Mouse (Mus musculus) heart, embryonic 12.5 days (tissue): ENCODE data around the gene Tacc3. TPM values are rescaled to one million over a fixed set of nuclear protein-coding genes. Genes with fewer than 3 reads are reported as not detected.
A peak's percentile ranks its signal among the peaks of the same experiment; 100 is the strongest.

Experiments used
- ATAC-seq: fragments of 200-750 bp; cut with Nextera tagmentation; 2 replicates; pipeline ENCODE4 v1.8.0; 2017; ENCODE audit warnings: moderate TSS enrichment, moderate library complexity; ENCODE audit not compliant: insufficient number of reproducible peaks, low FRiP score
- H3K27ac ChIP-seq: fragments of 300-500 bp; sonication (generic); 2 replicates; pipeline ENCODE4 v1.5.1; 2016; ENCODE audit warnings: mild to moderate bottlenecking, moderate library complexity; ENCODE audit not compliant: poor library complexity, severe bottlenecking
- H3K27me3 ChIP-seq: fragments of 300-500 bp; sonication (generic); replicated peaks from 2 replicates; pipeline ENCODE4 v1.6.1; 2016; ENCODE audit warnings: mild to moderate bottlenecking, moderate library complexity
- H3K36me3 ChIP-seq: fragments of 300-500 bp; sonication (generic); 2 replicates; pipeline ENCODE4 v1.6.1; 2016; ENCODE audit warnings: mild to moderate bottlenecking, moderate library complexity
- H3K4me1 ChIP-seq: fragments of 300-500 bp; sonication (generic); replicated peaks from 2 replicates; pipeline ENCODE4 v1.6.1; 2016; ENCODE audit warnings: mild to moderate bottlenecking
- H3K4me2 ChIP-seq: fragments of 300-500 bp; sonication (generic); 2 replicates; pipeline ENCODE4 v1.6.1; 2016; ENCODE audit warnings: mild to moderate bottlenecking, moderate library complexity
- H3K4me3 ChIP-seq: fragments of 300-500 bp; sonication (generic); 2 replicates; pipeline ENCODE4 v1.5.1; 2016; ENCODE audit warnings: mild to moderate bottlenecking
- H3K9ac ChIP-seq: fragments of 300-500 bp; sonication (generic); 2 replicates; pipeline ENCODE4 v1.6.1; 2016; ENCODE audit warnings: mild to moderate bottlenecking, moderate library complexity
- H3K9me3 ChIP-seq: fragments of 300-500 bp; sonication (generic); replicated peaks from 2 replicates; pipeline ENCODE4 v1.6.1; 2016; ENCODE audit warnings: mild to moderate bottlenecking, moderate library complexity
- WGBS: fragments of 180-500 bp; shearing (Covaris S2); methylation state at CpG from one replicate; pipeline ENCODE4 v1.1.7; 2016; 5-methylcytosine and 5-hydroxymethylcytosine counted together
- polyA plus RNA-seq: library from polyadenylated mRNA; unstranded; fragments of >200 nt; fragmentation: Nextera tagmentation; extraction: Ambion mirVana; gene quantifications from 2 replicates; pipeline ENCODE4 v1.2.1, GENCODE M21; 2016

Gene Tacc3
- polyA plus RNA-seq: 152 and 163 TPM in 2 replicates

DNA sequence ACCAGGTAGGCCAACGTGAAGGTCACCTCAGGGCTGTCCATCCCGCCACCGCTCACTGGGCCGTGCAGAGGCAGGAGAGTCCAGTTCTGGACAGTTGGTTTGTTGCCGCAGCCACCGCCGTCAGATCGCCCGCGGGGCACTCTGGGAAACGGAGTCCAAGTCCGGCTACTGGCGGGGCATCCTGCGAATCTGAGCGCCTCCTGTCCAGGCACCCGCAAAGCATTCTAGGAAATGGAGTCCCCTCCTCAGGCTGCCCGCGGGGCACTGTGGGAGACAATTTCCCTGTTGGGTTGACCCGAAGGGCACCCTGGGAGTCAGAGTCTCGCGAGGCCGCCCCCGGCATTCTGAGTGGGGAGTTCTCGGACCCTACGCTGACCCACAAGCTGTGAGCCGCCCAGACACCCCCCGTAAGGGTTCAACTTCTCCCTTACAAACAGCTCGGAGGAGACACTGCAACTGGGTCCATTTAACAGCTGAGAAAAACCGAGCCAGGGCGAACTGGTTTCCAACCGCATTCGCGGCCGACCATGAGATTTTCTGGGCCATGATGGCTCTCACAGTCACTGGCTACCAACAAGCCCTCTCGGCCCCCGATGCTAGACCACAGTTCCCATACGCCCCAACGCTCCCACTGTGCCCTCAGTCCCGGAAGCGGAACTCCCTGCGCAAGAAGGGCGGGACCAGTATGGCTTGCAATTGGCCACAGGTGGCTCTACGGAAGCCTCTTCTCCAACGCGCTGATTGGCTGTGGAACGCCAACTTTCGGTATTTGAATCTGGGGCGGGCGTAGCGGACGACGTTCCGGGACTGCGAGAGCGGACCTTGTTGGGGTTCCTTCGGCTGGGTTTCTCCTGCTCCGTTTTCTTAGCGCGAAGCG is at the start of gene Tacc3, which contains the start of gene Tmem129:
Gene Tacc3 (plus strand): TSS at position 342 of the 877 bp plus-strand sequence.
Gene Tmem129 (minus strand): TSS at position 630 of the 877 bp plus-strand sequence.
- Histone ChIP-seq H3K36me3 (peaks cover 52% of the 10 kb centered on the region), H3K27me3 (no peaks in the 10 kb centered on the region), H3K9me3 (no peaks in the 10 kb centered on the region), H3K4me1 (peaks cover 40% of the 10 kb centered on the region), H3K9ac (peak within 1 kb of the TSS; percentile 85), H3K27ac (peak within 1 kb of the TSS; percentile 94), H3K4me3 (peak within 1 kb of the TSS; percentile 74), H3K4me2 (peak within 1 kb of the TSS; percentile 83)
- ATAC-seq: peak; percentile 96
- WGBS: under 1% methylated on average over 60 of the region's 60 CpGs

GRCm38 (mm10) chr5:33609226-33609625 is 48.7 kb upstream of the Tacc3 start:
- Histone ChIP-seq H3K4me2 (no peak overlapping the region), H3K27ac (no peak overlapping the region), H3K9ac (no peak overlapping the region), H3K4me1 (no peaks in the 10 kb centered on the region), H3K27me3 (no peaks in the 10 kb centered on the region), H3K4me3 (no peak overlapping the region), H3K36me3 (peaks cover 65% of the 10 kb centered on the region), H3K9me3 (no peaks in the 10 kb centered on the region)
- no peak for ATAC-seq
- WGBS: 86% methylated on average over 1 of the region's 1 CpGs

- H3K4me1 ChIP-seq: peaks cover 5% of the 10 kb centered on the region; the same call in 1 of the 2 replicates
- no peak overlapping the region for H3K27ac ChIP-seq
- no peak overlapping the region for H3K4me2 ChIP-seq
- H3K9me3 ChIP-seq: no peaks in the 10 kb centered on the region
- no peak overlapping the region for H3K9ac ChIP-seq
- peaks cover 58% of the 10 kb centered on the region for H3K36me3 ChIP-seq
- no peaks in the 10 kb centered on the region for H3K27me3 ChIP-seq
- WGBS: 81% methylated on average over 1 of the region's 1 CpGs
- H3K4me3 ChIP-seq: no peak overlapping the region
- ATAC-seq: no peak
These were observed 46.1 kb upstream of the Tacc3 start for GRCm38 (mm10) chr5:33611795-33612194.

DNA sequence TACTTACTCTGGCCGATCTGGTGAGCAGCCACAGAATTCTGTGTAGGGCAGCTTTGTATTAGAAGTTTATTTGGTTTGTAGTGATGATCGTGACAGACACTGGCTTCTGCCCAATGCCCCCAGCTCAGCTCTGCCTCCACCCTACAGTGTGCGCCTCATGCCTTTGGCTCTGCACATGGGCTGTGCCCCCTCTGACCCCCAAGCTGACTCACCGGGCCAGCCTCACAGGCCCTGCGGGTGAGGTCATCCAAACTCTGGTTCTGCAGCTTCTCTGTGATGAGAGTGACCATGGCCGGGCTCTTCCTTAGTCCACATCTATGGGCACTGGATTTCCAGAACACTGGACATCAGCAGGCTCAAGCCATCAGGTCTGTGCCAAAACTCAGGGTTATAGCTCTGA is 43.5 kb upstream of the Tacc3 start:
- H3K9ac ChIP-seq: no peak overlapping the region
- H3K27ac ChIP-seq: no peak overlapping the region
- peaks cover 35% of the 10 kb centered on the region for H3K36me3 ChIP-seq
- H3K9me3 ChIP-seq: no peaks in the 10 kb centered on the region
- H3K4me2 ChIP-seq: no peak overlapping the region
- H3K4me1 ChIP-seq: peaks cover 9% of the 10 kb centered on the region; the same call in 1 of the 2 replicates
- 82% methylated on average over 6 of the region's 6 CpGs for WGBS
- no peak for ATAC-seq
- H3K27me3 ChIP-seq: no peaks in the 10 kb centered on the region
- no peak overlapping the region for H3K4me3 ChIP-seq

GRCm38 (mm10) chr5:33622671-33623070 is 35.3 kb upstream of the Tacc3 start:
- Histone ChIP-seq H3K4me2 (no peak overlapping the region), H3K27me3 (no peaks in the 10 kb centered on the region), H3K4me1 (peaks cover 7% of the 10 kb centered on the region), H3K4me3 (no peak overlapping the region), H3K27ac (no peak overlapping the region), H3K36me3 (no peaks in the 10 kb centered on the region), H3K9me3 (no peaks in the 10 kb centered on the region), H3K9ac (no peak overlapping the region)
- no peak for ATAC-seq
- WGBS: 93% methylated on average over 2 of the region's 2 CpGs

DNA sequence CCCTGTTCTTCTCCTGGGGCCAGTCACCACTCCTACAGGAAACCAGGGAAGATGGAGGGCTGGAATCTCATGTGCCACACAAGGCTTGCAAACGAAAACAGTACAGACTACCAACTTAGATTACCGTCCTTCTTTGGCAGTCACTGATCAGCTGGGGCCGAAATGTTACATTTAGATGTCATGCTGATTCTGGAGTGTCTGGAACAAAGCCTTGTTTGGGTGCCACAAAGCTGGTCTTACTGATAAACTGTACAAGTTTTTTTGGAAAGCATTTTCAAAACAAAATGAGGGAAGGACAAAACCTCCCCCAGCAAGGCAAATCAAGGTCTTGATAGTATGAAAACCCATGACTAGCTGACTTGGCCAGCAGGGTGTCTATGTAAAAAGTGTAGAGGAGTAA is 34.2 kb upstream of the Tacc3 start:
- no peak for ATAC-seq
- H3K9me3 ChIP-seq: no peaks in the 10 kb centered on the region
- peaks cover 13% of the 10 kb centered on the region for H3K4me1 ChIP-seq
- H3K4me3 ChIP-seq: no peak overlapping the region
- no peaks in the 10 kb centered on the region for H3K27me3 ChIP-seq
- WGBS: 57% methylated on average over 3 of the region's 3 CpGs
- H3K36me3 ChIP-seq: no peaks in the 10 kb centered on the region
- H3K4me2 ChIP-seq: no peak overlapping the region
- H3K9ac ChIP-seq: no peak overlapping the region
- no peak overlapping the region for H3K27ac ChIP-seq

DNA sequence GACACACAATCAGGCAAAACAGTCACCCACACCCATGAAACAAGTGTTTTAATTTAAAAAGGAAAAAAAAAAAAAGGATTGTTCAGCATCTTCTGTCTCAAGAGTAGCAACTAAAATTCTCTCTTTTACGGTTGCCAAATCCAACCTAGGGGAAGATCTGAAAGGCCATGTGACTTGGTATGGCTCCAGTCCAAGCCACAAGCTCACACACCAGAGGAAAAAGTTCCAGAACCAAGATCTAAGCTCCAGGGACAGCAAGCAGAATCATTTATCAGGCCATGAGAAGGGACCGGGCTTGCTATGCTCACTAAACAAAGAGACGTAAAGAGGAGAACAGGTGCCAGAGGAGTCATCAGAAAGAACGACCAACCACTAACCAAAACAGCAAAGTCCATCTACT is 30.0 kb upstream of the Tacc3 start:
- Histone ChIP-seq H3K27ac (no peak overlapping the region), H3K4me2 (peak overlapping the region; percentile 78), H3K4me1 (peaks cover 25% of the 10 kb centered on the region), H3K9me3 (no peaks in the 10 kb centered on the region), H3K27me3 (no peaks in the 10 kb centered on the region), H3K4me3 (peak overlapping the region; percentile 64), H3K36me3 (no peaks in the 10 kb centered on the region), H3K9ac (peak overlapping the region; percentile 62; the same call in 1 of the 2 replicates)
- 44% methylated on average over 4 of the region's 4 CpGs for WGBS
- ATAC-seq: no peak

DNA sequence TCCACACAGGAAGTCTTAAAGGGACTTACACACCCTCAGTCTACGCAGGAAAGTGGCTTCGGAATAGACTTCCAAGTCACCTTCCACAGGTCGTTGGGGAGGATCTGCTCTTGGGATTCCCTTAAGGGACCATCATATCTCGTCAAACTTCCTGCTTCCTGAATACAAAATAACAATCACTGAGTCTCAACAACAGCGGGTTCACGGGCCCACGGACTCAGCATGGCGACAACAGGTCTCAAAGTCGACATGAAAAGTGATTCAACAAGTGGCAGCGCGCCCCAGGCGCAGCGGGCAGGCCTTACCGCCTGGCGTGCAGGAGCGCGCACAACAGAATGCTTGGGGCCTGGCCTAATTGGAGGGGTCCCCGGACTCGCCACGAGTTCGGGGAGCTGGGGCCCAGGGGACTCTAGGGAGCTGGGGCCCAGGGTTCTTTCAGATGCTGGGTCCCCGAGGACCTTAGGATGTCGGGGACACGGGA is 29.1 kb upstream of the Tacc3 start:
- Histone ChIP-seq H3K9me3 (no peaks in the 10 kb centered on the region), H3K4me3 (peak overlapping the region; percentile 64), H3K4me1 (peaks cover 25% of the 10 kb centered on the region), H3K27me3 (no peaks in the 10 kb centered on the region), H3K4me2 (peak overlapping the region; percentile 78), H3K36me3 (no peaks in the 10 kb centered on the region), H3K9ac (peak overlapping the region; percentile 76), H3K27ac (peak overlapping the region; percentile 94)
- under 1% methylated on average over 24 of the region's 24 CpGs for WGBS
- ATAC-seq: no peak

GRCm38 (mm10) chr5:33629301-33629987 is 28.5 kb upstream of the Tacc3 start, which contains the start of the genes Fam53a and Gm9903:
Gene Fam53a (minus strand): TSS chr5:33629635.
Gene Gm9903 (plus strand): TSS chr5:33629925.
- Histone ChIP-seq H3K9me3 (no peaks in the 10 kb centered on the region), H3K9ac (peak within 1 kb of the TSS; percentile 76), H3K4me1 (peaks cover 25% of the 10 kb centered on the region), H3K36me3 (peaks cover under 1% of the 10 kb centered on the region; the same call in 1 of the 2 replicates), H3K4me3 (peak within 1 kb of the TSS; percentile 64), H3K27me3 (no peaks in the 10 kb centered on the region), H3K27ac (peak within 1 kb of the TSS; percentile 94), H3K4me2 (peak within 1 kb of the TSS; percentile 80)
- under 1% methylated on average over 92 of the region's 99 CpGs for WGBS
- peak; percentile 97 for ATAC-seq

- Histone ChIP-seq H3K4me2 (peak overlapping the region; percentile 80), H3K27me3 (no peaks in the 10 kb centered on the region), H3K4me1 (peaks cover 25% of the 10 kb centered on the region), H3K9me3 (no peaks in the 10 kb centered on the region), H3K9ac (peak overlapping the region; percentile 67), H3K27ac (peak overlapping the region; percentile 58; the same call in 1 of the 2 replicates), H3K4me3 (peak overlapping the region; percentile 64), H3K36me3 (peaks cover 6% of the 10 kb centered on the region; the same call in 1 of the 2 replicates)
- ATAC-seq: peak; percentile 59
- 4% methylated on average over 9 of the region's 9 CpGs for WGBS
These were observed 27.9 kb upstream of the Tacc3 start for GRCm38 (mm10) chr5:33630061-33630460.

DNA sequence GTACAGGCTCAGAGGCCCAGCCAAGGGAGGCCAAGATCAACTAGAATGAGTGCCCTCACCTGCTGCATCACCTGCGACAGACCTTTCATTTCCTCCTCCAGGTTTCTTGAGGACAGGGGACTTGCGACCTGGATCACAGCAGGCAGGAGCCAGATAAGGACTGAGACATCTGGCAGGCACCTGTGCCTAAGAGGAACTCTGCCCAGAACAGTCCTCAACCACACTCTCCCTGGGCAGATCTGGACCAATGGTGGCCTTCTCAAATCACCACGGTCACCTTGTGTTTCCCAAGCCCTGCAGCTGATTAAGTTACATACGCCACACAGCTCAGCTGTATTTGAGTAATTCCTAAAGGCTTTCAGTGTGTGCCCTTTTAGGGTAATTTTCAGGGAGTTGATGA is 27.3 kb upstream of the Tacc3 start:
- H3K9me3 ChIP-seq: no peaks in the 10 kb centered on the region
- H3K9ac ChIP-seq: peak overlapping the region; percentile 67
- H3K36me3 ChIP-seq: peaks cover 11% of the 10 kb centered on the region
- H3K27ac ChIP-seq: no peak overlapping the region
- peaks cover 25% of the 10 kb centered on the region for H3K4me1 ChIP-seq
- peak overlapping the region; percentile 80 for H3K4me2 ChIP-seq
- H3K27me3 ChIP-seq: no peaks in the 10 kb centered on the region
- WGBS: 61% methylated on average over 4 of the region's 4 CpGs
- peak overlapping the region; percentile 64 for H3K4me3 ChIP-seq
- no peak for ATAC-seq
